Mouse (Mus musculus): ENCODE data around the gene Usp38.

The Usp38 gene

GRCm38 (mm10) chr8:80961937-80962591, 52.7 kb downstream of the Usp38 start:
- DNase-seq (ENCODE audit: low spot score) = no peak

GRCm38 (mm10) chr8:80961070-80961609, 53.6 kb downstream of the Usp38 start:
- no peak for DNase-seq (ENCODE audit: low spot score)

GRCm38 (mm10) chr8:80959588-80960268, 55.0 kb downstream of the Usp38 start:
- DNase-seq (ENCODE audit: low spot score) = no peak

- DNase-seq (ENCODE audit: low spot score) = no peak
Observed at GRCm38 (mm10) chr8:80957776-80958175, 57.0 kb downstream of the Usp38 start.

GRCm38 (mm10) chr8:80952973-80953372, 61.8 kb downstream of the Usp38 start:
- DNase-seq (ENCODE audit: low spot score) = no peak

GRCm38 (mm10) chr8:80952235-80952915, 62.4 kb downstream of the Usp38 start:
- no peak for DNase-seq (ENCODE audit: low spot score)

- peak; percentile 18 for DNase-seq (ENCODE audit: low spot score)
Observed at GRCm38 (mm10) chr8:80948405-80949183, 66.1 kb downstream of the Usp38 start.

- no peak for DNase-seq (ENCODE audit: low spot score)
Observed at GRCm38 (mm10) chr8:80943742-80944141, 71.0 kb downstream of the Usp38 start.

- DNase-seq (ENCODE audit: low spot score) = no peak
Observed at GRCm38 (mm10) chr8:80941621-80942020, 73.1 kb downstream of the Usp38 start.

- no peak for DNase-seq (ENCODE audit: low spot score)
Observed at GRCm38 (mm10) chr8:80937814-80938650, 76.7 kb downstream of the Usp38 start.

Data from embryo, embryonic 10 days (tissue).